Mouse (Mus musculus) kidney, postnatal 4 days (tissue): ENCODE results near the gene St8sia2.
A peak's percentile ranks its signal among the peaks of the same experiment; 100 is the strongest.
"Not testable (repeated sequence)": the region's sequence is repeated elsewhere in the genome, so short reads cannot be mapped to it uniquely, and the experiment has no call there.

Experiments used
- DNase-seq, 2 experiments: peaks; one replicate each; pipeline ENCODE4 v3.0.0; 2021; ENCODE audit warnings: mixed read lengths in 2 of 2

St8sia2 gene

GRCm38 (mm10) chr7:73972157-73972556 lies 41.3 kb downstream of the St8sia2 start:
- not testable (repeated sequence) for DNase-seq

GRCm38 (mm10) chr7:73965164-73965563 lies 48.3 kb downstream of the St8sia2 start:
- DNase-seq, result no peak

- no peak for DNase-seq
These were observed 51.1 kb downstream of the St8sia2 start for GRCm38 (mm10) chr7:73962431-73962830.

GRCm38 (mm10) chr7:73954441-73954840 lies 59.0 kb downstream of the St8sia2 start:
- DNase-seq, result peak; percentile 33 to 40

- no peak for DNase-seq
These were observed 60.4 kb downstream of the St8sia2 start for GRCm38 (mm10) chr7:73953131-73953530.

GRCm38 (mm10) chr7:73941640-73942039 lies 71.8 kb downstream of the St8sia2 start:
- DNase-seq, result peak; percentile 88 to 92

- DNase-seq, result no peak
These were observed 74.3 kb downstream of the St8sia2 start for GRCm38 (mm10) chr7:73939236-73939635.

- DNase-seq, result no peak
These were observed 75.3 kb downstream of the St8sia2 start for GRCm38 (mm10) chr7:73938046-73938810.

GRCm38 (mm10) chr7:73936119-73936518 lies 77.4 kb downstream of the St8sia2 start:
- DNase-seq, result no peak

GRCm38 (mm10) chr7:73935703-73936102 lies 77.8 kb downstream of the St8sia2 start:
- DNase-seq, result no peak

GRCm38 (mm10) chr7:73933036-73933435 lies 80.5 kb downstream of the St8sia2 start:
- DNase-seq, result peak; percentile 62 to 68

- DNase-seq, result no peak
These were observed 92.5 kb downstream of the St8sia2 start for GRCm38 (mm10) chr7:73920921-73921485.

GRCm38 (mm10) chr7:73917633-73918311 lies 95.7 kb downstream of the St8sia2 start:
- DNase-seq, result no peak

- no peak for DNase-seq
These were observed 101.6 kb downstream of the St8sia2 start for GRCm38 (mm10) chr7:73911899-73912298.

GRCm38 (mm10) chr7:73910843-73911242 lies 102.6 kb downstream of the St8sia2 start:
- no peak for DNase-seq

GRCm38 (mm10) chr7:73909432-73910205 lies 103.9 kb downstream of the St8sia2 start:
- no peak for DNase-seq

- no peak for DNase-seq
These were observed 119.0 kb downstream of the St8sia2 start for GRCm38 (mm10) chr7:73894506-73894905.

GRCm38 (mm10) chr7:73891830-73892229 lies 121.7 kb downstream of the St8sia2 start:
- no peak for DNase-seq

GRCm38 (mm10) chr7:73890891-73891610 lies 122.4 kb downstream of the St8sia2 start:
- no peak for DNase-seq

- DNase-seq, result no peak
These were observed 123.0 kb downstream of the St8sia2 start for GRCm38 (mm10) chr7:73890466-73890865.
